Mouse (Mus musculus) ES-E14 (cell line): ENCODE measurements around the gene Rex1bd. TPM values are rescaled to one million over a fixed set of nuclear protein-coding genes. Genes with fewer than 3 reads are reported as not detected.

Source experiments
- DNase-seq: peaks from one replicate; pipeline ENCODE4 v3.0.0-alpha.2; 2013; ENCODE audit warnings: low read depth, low spot score
- H3K27ac ChIP-seq: 2 replicates; pipeline ENCODE4 v1.5.1; 2012; ENCODE audit warnings: low read depth, mild to moderate bottlenecking, low read length, moderate library complexity, mixed read lengths; ENCODE audit not compliant: poor library complexity, insufficient read depth, severe bottlenecking
- H3K36me3 ChIP-seq: 2 replicates; pipeline ENCODE4 v1.6.1; 2012; ENCODE audit warnings: mild to moderate bottlenecking, low read length, moderate library complexity, mixed read lengths; ENCODE audit not compliant: control insufficient read depth, poor library complexity, insufficient read depth, severe bottlenecking
- H3K4me1 ChIP-seq, 2 experiments: fragments of 150-350 bp in 1 of 2; sonication (generic) in 1 of 2; 2 replicates each; pipeline ENCODE4 v1.6.1; 2012; ENCODE audit warnings: low read length in 2 of 2, mild to moderate bottlenecking in 1 of 2, mixed read lengths in 1 of 2; ENCODE audit not compliant: control insufficient read depth in 2 of 2, insufficient read depth in 2 of 2, poor library complexity in 1 of 2
- H3K4me3 ChIP-seq, 2 experiments: fragments of 150-350 bp in 1 of 2; sonication (generic) in 1 of 2; 2 replicates each; pipeline ENCODE4 v1.5.1; 2012; ENCODE audit warnings: low read length in 2 of 2, low read depth in 1 of 2, mild to moderate bottlenecking in 1 of 2, mixed read lengths in 1 of 2; ENCODE audit not compliant: insufficient read depth in 1 of 2, poor library complexity in 1 of 2, severe bottlenecking in 1 of 2
- H3K9ac ChIP-seq: 2 replicates; pipeline ENCODE4 v1.6.1; 2012; ENCODE audit warnings: low read depth, mild to moderate bottlenecking, low read length, mixed read lengths; ENCODE audit not compliant: poor library complexity, insufficient read depth, severe bottlenecking
- H3K9me3 ChIP-seq: fragments of 150-350 bp; sonication (generic); 2 replicates; pipeline ENCODE4 v1.6.1; 2012; ENCODE audit warnings: low read depth, mild to moderate bottlenecking, low read length; ENCODE audit not compliant: control insufficient read depth, insufficient read depth
- CHD2 ChIP-seq: IDR thresholded peaks from 2 replicates; pipeline ENCODE4 v1.6.1; 2014; ENCODE audit warnings: mild to moderate bottlenecking, low read depth, low read length, inconsistent platforms
- HCFC1 ChIP-seq: IDR thresholded peaks from 2 replicates; pipeline ENCODE4 v1.6.1; 2012; ENCODE audit warnings: low read length, inconsistent platforms, borderline replicate concordance; ENCODE audit not compliant: insufficient read depth
- MAFK ChIP-seq: IDR thresholded peaks from 2 replicates; pipeline ENCODE4 v1.6.1; 2014; ENCODE audit warnings: mild to moderate bottlenecking, low read depth, low read length, inconsistent platforms; ENCODE audit not compliant: insufficient read depth
- ZC3H11A ChIP-seq: IDR thresholded peaks from 2 replicates; pipeline ENCODE4 v1.6.1; 2012; ENCODE audit warnings: low read depth, mild to moderate bottlenecking, inconsistent platforms, low read length, borderline replicate concordance
- ZNF384 ChIP-seq: IDR thresholded peaks from 2 replicates; pipeline ENCODE4 v1.6.1; 2012; ENCODE audit warnings: low read depth, low read length, inconsistent platforms
- in situ Hi-C, 2 experiments: fragments of 600-800 bp; cut with MboI; formaldehyde crosslinking; loops; one replicate each; pipeline ENCODE4 v1.15.1; 2025; ENCODE audit warnings: low sequenced_read_pairs in 2 of 2, inconsistent platforms in 1 of 2; ENCODE audit not compliant: unreplicated experiment in 2 of 2
- total RNA-seq: library from RNA; depleted of rRNA; stranded (reverse); fragments of 300-350 nt; gene quantifications from 2 replicates; pipeline ENCODE4 v1.2.3, GENCODE M21; 2012

Rex1bd gene
- total RNA-seq, 1 experiment, result 130 TPM

DNA sequence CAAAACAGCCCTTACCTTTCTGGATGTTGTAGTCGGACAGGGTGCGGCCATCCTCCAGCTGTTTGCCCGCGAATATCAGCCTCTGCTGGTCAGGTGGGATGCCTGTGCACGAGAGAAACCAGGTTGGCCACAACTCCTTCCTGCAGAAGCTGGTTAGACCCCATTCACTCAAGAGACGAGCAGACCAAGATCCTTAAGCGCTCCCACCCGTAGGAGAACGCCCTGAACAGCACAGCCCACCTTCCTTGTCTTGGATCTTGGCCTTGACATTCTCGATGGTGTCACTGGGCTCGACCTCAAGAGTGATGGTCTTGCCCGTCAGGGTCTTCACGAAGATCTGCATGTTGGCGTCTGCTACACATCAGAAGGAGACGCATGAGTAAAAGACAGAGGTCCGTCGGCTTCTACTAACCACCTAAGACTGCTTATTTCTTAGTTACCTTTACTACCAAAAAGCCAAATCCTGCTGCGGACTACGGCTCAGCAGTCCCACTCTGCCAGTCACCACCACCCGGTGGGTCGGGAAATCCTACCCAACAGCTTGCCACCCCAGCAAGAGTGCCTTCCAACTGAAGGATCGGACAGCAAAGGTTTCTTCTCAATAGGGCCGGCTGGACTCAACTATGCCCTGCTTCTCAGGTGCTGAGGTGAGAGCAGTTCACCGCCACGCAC is 2.9 kb upstream of the Rex1bd start:
- H3K4me1 ChIP-seq, result peaks cover 1 to 5% of the 10 kb centered on the region in 2 experiments; a peak in 2 of 4 replicates
- TF ChIP-seq CHD2, result no peak
- no peak for TF ChIP-seq MAFK
- H3K4me3 ChIP-seq, result peak overlapping the region; percentile 90 to 96
- in situ Hi-C loops, result no loop called here
- no peaks in the 10 kb centered on the region for H3K9me3 ChIP-seq
- peaks cover 39% of the 10 kb centered on the region for H3K36me3 ChIP-seq
- H3K27ac ChIP-seq, result peak overlapping the region; percentile 85
- DNase-seq, result no peak
- H3K9ac ChIP-seq, result peak overlapping the region; percentile 97

- peak overlapping the region; percentile 26 to 89; a peak in 3 of 4 replicates for H3K4me3 ChIP-seq
- peak overlapping the region; percentile 62; the same call in 1 of the 2 replicates for H3K27ac ChIP-seq
- TF ChIP-seq ZC3H11A (no peak), MAFK (no peak), ZNF384 (no peak), HCFC1 (no peak), CHD2 (no peak)
- H3K36me3 ChIP-seq, result peaks cover 30% of the 10 kb centered on the region
- H3K9ac ChIP-seq, result peak overlapping the region; percentile 42; the same call in 1 of the 2 replicates
- peaks cover 0 to 11% of the 10 kb centered on the region in 2 experiments; a peak in 1 of 4 replicates for H3K4me1 ChIP-seq
- in situ Hi-C loops, result no loop called here
- no peaks in the 10 kb centered on the region for H3K9me3 ChIP-seq
- no peak for DNase-seq
Observed at GRCm38 (mm10) chr8:70507027-70507393, 458 bp upstream of the Rex1bd start.

DNA sequence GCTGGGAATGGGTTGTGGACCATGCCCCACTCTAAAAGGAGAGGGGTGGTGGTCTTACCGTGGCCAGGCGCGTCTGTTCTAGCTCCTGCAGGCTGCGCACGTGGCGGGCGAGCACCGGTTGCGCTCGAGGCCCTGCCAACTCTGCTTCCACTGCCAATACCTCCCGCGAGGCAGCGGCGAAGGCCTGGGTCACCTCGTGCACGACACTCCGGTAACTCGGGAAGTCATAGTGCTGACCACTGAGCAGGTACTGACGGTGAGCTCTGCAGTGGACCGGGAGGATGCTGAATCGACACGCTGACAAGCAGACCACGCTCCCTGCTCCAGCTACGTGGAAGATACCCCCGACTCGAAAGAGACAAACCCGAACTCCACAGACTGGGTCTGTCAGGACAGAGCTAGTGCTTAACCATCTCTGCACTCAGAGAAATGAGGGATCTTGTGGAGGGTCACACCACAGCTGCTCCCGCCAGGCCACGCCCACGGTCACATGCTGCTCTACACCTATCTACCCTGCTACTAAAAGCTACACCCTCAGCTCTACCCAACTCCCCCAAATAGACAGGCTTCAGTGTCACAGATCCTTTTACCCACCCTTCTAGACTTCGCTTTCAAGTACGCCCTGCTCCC is 739 bp downstream of the Rex1bd start:
- DNase-seq, result no peak
- Histone ChIP-seq H3K36me3 (peaks cover 30% of the 10 kb centered on the region), H3K4me1 (peaks cover 4 to 13% of the 10 kb centered on the region in 2 experiments; a peak in 2 of 4 replicates), H3K9ac (peak overlapping the region; percentile 51), H3K4me3 (peak overlapping the region; percentile 89 to 92), H3K9me3 (no peaks in the 10 kb centered on the region), H3K27ac (no peak overlapping the region)
- in situ Hi-C loops, result no loop called here
- TF ChIP-seq MAFK (no peak), ZNF384 (no peak), CHD2 (no peak), HCFC1 (no peak), ZC3H11A (no peak)

DNA sequence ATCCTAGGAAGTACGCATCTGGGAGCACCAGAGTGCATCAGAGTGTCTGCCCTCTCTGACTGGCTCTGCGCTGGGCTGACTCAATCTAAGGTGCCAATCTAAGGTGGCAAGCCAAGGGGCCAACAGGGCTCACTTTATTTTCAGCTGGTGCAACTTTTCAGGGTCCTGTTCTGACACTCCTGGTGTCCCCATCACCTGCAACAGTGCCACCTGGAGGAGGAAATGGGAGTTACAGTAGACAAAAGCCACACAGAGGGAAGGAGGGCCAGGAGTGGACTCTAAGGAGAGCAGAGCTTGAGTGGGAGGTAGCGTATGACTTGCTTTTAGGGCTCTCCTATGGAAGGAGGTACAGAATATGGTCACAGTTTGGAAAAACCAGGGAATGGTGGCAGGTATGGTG is 1.7 kb downstream of the Rex1bd start:
- in situ Hi-C loops, result no loop called here
- H3K4me3 ChIP-seq, result no peak overlapping the region
- H3K4me1 ChIP-seq, result peaks cover 7 to 17% of the 10 kb centered on the region in 2 experiments; a peak in 2 of 4 replicates
- peaks cover 30% of the 10 kb centered on the region for H3K36me3 ChIP-seq
- 0 out of 2 replicates have a peak, but pooled peaks have one; percentile 5 for TF ChIP-seq ZC3H11A
- TF ChIP-seq ZNF384, result no peak
- TF ChIP-seq CHD2, result no peak
- no peak for TF ChIP-seq MAFK
- H3K9me3 ChIP-seq, result no peaks in the 10 kb centered on the region
- no peak for DNase-seq
- no peak overlapping the region for H3K27ac ChIP-seq
- no peak overlapping the region for H3K9ac ChIP-seq
